Mouse (Mus musculus): ENCODE data around the gene Fyn. TPM values are rescaled to one million over a fixed set of nuclear protein-coding genes. Genes with fewer than 3 reads are reported as not detected.

Gene Fyn
- polyA plus RNA-seq, 1 experiment from 2014 or later = 15.1 TPM

- no peaks in the 10 kb centered on the region for H3K36me3 ChIP-seq
- H3K4me1 ChIP-seq = peaks cover 53% of the 10 kb centered on the region
- no peak for ATAC-seq
- H3K4me3 ChIP-seq = no peak overlapping the region
- no peaks in the 10 kb centered on the region for H3K9me3 ChIP-seq (replicated peaks)
- H3K9ac ChIP-seq = no peak overlapping the region
- H3K27me3 ChIP-seq (replicated peaks) = no peaks in the 10 kb centered on the region
- H3K27ac ChIP-seq = no peak overlapping the region
- WGBS (ENCODE audit: insufficient replicate concordance) = 76% methylated on average over 8 of the region's 8 CpGs
- no peak overlapping the region for H3K4me2 ChIP-seq
Measured at GRCm38 (mm10) chr10:39451918-39452624, 83.4 kb downstream of the Fyn start.

- no peak overlapping the region for H3K4me2 ChIP-seq
- no peaks in the 10 kb centered on the region for H3K9me3 ChIP-seq (replicated peaks)
- H3K4me1 ChIP-seq = peaks cover 72% of the 10 kb centered on the region
- H3K27me3 ChIP-seq (replicated peaks) = no peaks in the 10 kb centered on the region
- ATAC-seq = no peak
- H3K27ac ChIP-seq = peak overlapping the region; percentile 59; the same call in 1 of the 2 replicates
- WGBS (ENCODE audit: insufficient replicate concordance) = 50% methylated on average over 4 of the region's 4 CpGs
- no peak overlapping the region for H3K4me3 ChIP-seq
- no peak overlapping the region for H3K9ac ChIP-seq
- no peaks in the 10 kb centered on the region for H3K36me3 ChIP-seq
Measured at GRCm38 (mm10) chr10:39455344-39455743, 86.7 kb downstream of the Fyn start.

DNA sequence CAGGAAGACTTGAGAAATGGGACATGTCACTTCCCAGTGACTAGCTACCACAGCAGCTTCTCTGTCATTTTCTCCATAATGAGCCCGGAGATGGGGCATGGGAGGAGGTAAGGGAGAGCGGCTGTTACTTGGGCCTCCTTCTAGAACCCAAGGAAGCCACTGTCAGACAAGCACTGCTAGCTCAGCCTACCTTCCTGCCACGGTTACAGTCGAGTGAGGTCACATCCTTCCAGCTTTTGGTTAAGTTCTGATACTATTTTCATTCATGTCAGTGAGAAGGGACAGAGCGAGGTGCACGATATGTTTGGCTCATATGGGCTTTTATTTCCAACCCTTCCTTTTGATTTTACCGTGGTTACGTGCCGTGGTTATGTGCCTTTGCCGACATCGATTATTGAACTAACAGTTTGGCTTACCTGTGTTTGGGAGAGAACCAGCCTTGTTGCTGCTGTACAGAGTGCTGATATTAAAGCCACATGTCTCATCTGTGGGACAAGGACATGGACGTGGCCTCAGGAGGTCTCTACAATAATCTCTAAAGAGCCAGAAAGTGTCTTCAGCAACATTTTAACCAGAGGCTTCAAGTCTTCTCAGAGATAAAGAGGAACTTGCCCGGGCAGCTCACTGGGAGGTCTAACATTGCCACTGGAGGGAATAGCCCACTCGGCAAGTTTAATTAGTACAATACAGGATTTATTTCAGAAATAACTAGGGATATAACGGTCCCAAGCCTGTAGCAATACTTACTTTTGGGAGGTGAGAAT is 87.4 kb downstream of the Fyn start:
- Histone ChIP-seq H3K9ac (peak overlapping the region; percentile 6; the same call in 1 of the 2 replicates), H3K36me3 (no peaks in the 10 kb centered on the region), H3K4me2 (0 out of 2 replicates have a peak overlapping the region, but pooled peaks have one; percentile 0), H3K4me1 (peaks cover 72% of the 10 kb centered on the region), H3K9me3 (replicated peaks) (no peaks in the 10 kb centered on the region), H3K27ac (peak overlapping the region; percentile 59), H3K27me3 (replicated peaks) (no peaks in the 10 kb centered on the region), H3K4me3 (no peak overlapping the region)
- 48% methylated on average over 15 of the region's 15 CpGs for WGBS (ENCODE audit: insufficient replicate concordance)
- peak; percentile 51; the same call in 1 of the 2 replicates for ATAC-seq

GRCm38 (mm10) chr10:39456776-39457175 is 88.1 kb downstream of the Fyn start:
- Histone ChIP-seq H3K9ac (no peak overlapping the region), H3K4me2 (no peak overlapping the region), H3K4me3 (no peak overlapping the region), H3K36me3 (no peaks in the 10 kb centered on the region), H3K27ac (0 out of 2 replicates have a peak overlapping the region, but pooled peaks have one; percentile 59), H3K4me1 (peaks cover 64% of the 10 kb centered on the region), H3K9me3 (replicated peaks) (no peaks in the 10 kb centered on the region), H3K27me3 (replicated peaks) (no peaks in the 10 kb centered on the region)
- no peak for ATAC-seq
- WGBS (ENCODE audit: insufficient replicate concordance) = 73% methylated on average over 6 of the region's 6 CpGs

DNA sequence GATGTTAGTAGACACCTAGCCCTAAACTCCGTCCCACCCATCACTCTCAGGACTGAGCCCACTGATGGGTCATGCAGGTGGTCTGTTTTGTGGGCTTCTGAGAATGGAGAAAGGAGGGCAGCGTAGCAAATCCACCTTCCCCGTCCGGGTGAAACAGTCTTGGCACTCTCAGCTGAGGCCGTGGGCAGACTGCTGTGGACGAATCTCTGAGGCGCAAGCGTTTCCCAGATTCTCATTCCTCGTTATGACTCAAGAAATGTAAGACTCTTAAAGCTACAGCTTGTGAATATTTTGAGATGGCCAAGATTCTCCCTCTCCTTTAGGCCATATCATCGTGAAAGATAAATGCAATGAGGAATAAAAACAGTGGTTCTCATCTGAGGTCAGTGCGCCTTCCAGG is 88.6 kb downstream of the Fyn start:
- no peaks in the 10 kb centered on the region for H3K9me3 ChIP-seq (replicated peaks)
- ATAC-seq = no peak
- H3K4me2 ChIP-seq = no peak overlapping the region
- no peaks in the 10 kb centered on the region for H3K36me3 ChIP-seq
- WGBS (ENCODE audit: insufficient replicate concordance) = 88% methylated on average over 11 of the region's 11 CpGs
- peaks cover 62% of the 10 kb centered on the region for H3K4me1 ChIP-seq
- no peak overlapping the region for H3K27ac ChIP-seq
- H3K9ac ChIP-seq = no peak overlapping the region
- H3K27me3 ChIP-seq (replicated peaks) = no peaks in the 10 kb centered on the region
- H3K4me3 ChIP-seq = no peak overlapping the region

GRCm38 (mm10) chr10:39458766-39459699 is 90.4 kb downstream of the Fyn start:
- Histone ChIP-seq H3K9me3 (replicated peaks) (no peaks in the 10 kb centered on the region), H3K9ac (0 out of 2 replicates have a peak overlapping the region, but pooled peaks have one; percentile 17), H3K36me3 (no peaks in the 10 kb centered on the region), H3K4me2 (peak overlapping the region; percentile 47), H3K27ac (peak overlapping the region; percentile 57), H3K4me1 (peaks cover 66% of the 10 kb centered on the region), H3K27me3 (replicated peaks) (no peaks in the 10 kb centered on the region), H3K4me3 (no peak overlapping the region)
- ATAC-seq = peak; percentile 66
- WGBS (ENCODE audit: insufficient replicate concordance) = 33% methylated on average over 13 of the region's 13 CpGs

DNA sequence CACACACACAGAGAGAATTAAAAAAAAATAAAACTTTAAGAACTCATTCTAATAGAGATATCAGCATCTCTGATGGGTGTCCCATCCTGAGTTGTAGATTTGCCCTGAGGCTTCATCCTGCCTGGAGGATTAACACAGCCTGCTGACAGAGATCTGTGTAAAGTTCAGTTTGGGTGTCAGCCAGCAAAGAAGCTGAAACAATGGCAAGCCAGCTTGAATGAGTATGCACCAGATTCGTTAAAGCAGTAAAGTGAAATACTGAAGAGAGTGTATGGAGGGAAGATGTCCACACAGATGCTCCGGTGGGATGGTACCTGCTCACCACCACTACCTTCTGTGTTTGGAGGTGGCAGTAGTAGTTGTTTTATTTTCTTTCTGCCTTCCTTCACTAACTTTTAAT is 92.0 kb downstream of the Fyn start:
- Histone ChIP-seq H3K4me1 (peaks cover 55% of the 10 kb centered on the region), H3K27me3 (replicated peaks) (no peaks in the 10 kb centered on the region), H3K4me2 (no peak overlapping the region), H3K9ac (no peak overlapping the region), H3K9me3 (replicated peaks) (no peaks in the 10 kb centered on the region), H3K27ac (no peak overlapping the region), H3K36me3 (no peaks in the 10 kb centered on the region), H3K4me3 (no peak overlapping the region)
- 81% methylated on average over 2 of the region's 2 CpGs for WGBS (ENCODE audit: insufficient replicate concordance)
- ATAC-seq = no peak

- Histone ChIP-seq H3K27ac (no peak overlapping the region), H3K9me3 (replicated peaks) (no peaks in the 10 kb centered on the region), H3K4me3 (no peak overlapping the region), H3K36me3 (no peaks in the 10 kb centered on the region), H3K27me3 (replicated peaks) (no peaks in the 10 kb centered on the region), H3K9ac (no peak overlapping the region), H3K4me1 (peaks cover 43% of the 10 kb centered on the region), H3K4me2 (no peak overlapping the region)
- 74% methylated on average over 5 of the region's 5 CpGs for WGBS (ENCODE audit: insufficient replicate concordance)
- no peak for ATAC-seq
Measured at GRCm38 (mm10) chr10:39461909-39462308, 93.3 kb downstream of the Fyn start.

DNA sequence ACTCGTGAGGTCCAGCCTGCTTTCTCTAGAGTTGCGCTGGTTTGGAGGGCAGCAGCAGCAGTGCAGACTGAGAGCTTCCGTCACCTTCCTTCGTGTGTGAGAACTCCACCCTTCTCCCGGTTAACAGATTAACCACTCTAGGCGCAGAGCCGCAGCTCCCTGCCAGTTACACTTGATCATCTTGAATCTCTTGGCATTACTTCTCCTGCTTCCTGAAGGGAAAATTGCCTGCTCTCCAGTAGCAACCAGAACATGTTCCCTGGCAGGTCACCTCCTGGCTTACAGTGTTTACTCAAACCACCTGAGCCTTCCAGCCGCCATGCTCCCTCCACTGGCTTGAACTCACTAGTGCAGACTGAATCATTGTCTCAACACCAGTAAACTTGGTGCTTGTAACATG is 94.1 kb downstream of the Fyn start:
- ATAC-seq = no peak

DNA sequence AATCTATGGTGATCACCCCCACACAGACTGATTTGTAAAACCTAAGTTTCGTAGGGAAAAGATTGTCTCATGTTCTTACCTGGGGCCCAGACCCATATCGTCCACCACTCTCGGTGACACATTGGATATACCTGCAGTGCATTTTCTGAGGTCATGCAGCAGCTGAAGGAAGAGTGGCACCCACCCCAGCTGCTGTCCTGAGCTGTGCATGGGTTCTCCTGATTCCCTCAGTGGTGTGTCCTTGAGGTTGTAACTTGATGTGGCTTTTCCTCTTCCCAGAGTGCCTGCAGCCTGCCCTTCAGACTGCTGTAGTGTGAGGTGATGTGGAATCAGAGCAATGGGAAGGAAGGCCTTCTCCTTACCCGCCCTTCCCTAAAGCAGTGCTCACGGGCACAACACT is 95.7 kb downstream of the Fyn start:
- ATAC-seq = no peak
- Histone ChIP-seq H3K27ac (no peak overlapping the region), H3K9me3 (replicated peaks) (no peaks in the 10 kb centered on the region), H3K4me3 (no peak overlapping the region), H3K27me3 (replicated peaks) (no peaks in the 10 kb centered on the region), H3K4me1 (peaks cover 28% of the 10 kb centered on the region), H3K4me2 (no peak overlapping the region), H3K9ac (no peak overlapping the region), H3K36me3 (no peaks in the 10 kb centered on the region)
- WGBS (ENCODE audit: insufficient replicate concordance) = 74% methylated on average over 5 of the region's 5 CpGs

More for the DNA sequence above, 94.1 kb downstream of the Fyn start:
- H3K36me3 ChIP-seq = no peaks in the 10 kb centered on the region
- no peaks in the 10 kb centered on the region for H3K9me3 ChIP-seq (replicated peaks)
- no peak overlapping the region for H3K4me3 ChIP-seq
- no peaks in the 10 kb centered on the region for H3K27me3 ChIP-seq (replicated peaks)
- H3K27ac ChIP-seq = no peak overlapping the region
- H3K9ac ChIP-seq = no peak overlapping the region
- WGBS (ENCODE audit: insufficient replicate concordance) = 69% methylated on average over 8 of the region's 8 CpGs
- no peak overlapping the region for H3K4me2 ChIP-seq
- H3K4me1 ChIP-seq = peaks cover 35% of the 10 kb centered on the region

GRCm38 (mm10) chr10:39467317-39467716 is 98.7 kb downstream of the Fyn start:
- Histone ChIP-seq H3K36me3 (no peaks in the 10 kb centered on the region), H3K4me3 (no peak overlapping the region), H3K4me1 (peaks cover 25% of the 10 kb centered on the region; the same call in 1 of the 2 replicates), H3K27me3 (replicated peaks) (no peaks in the 10 kb centered on the region), H3K27ac (no peak overlapping the region), H3K9ac (no peak overlapping the region), H3K4me2 (no peak overlapping the region), H3K9me3 (replicated peaks) (no peaks in the 10 kb centered on the region)
- ATAC-seq = no peak
- 73% methylated on average over 6 of the region's 6 CpGs for WGBS (ENCODE audit: insufficient replicate concordance)
